Mouse (Mus musculus) bone marrow macrophage, adult 2 months (primary cell): Measurements from ENCODE around the gene Exoc5. TPM values are rescaled to one million over a fixed set of nuclear protein-coding genes. Genes with fewer than 3 reads are reported as not detected.
"Not testable (repeated sequence)": the region's sequence is repeated elsewhere in the genome, so short reads cannot be mapped to it uniquely, and the experiment has no call there.

Experiments
- H3K27ac ChIP-seq: 2 replicates; pipeline ENCODE4 v1.5.1; 2012; ENCODE audit warnings: low read depth, low read length; ENCODE audit not compliant: insufficient read depth
- H3K4me1 ChIP-seq: 2 replicates; pipeline ENCODE4 v1.6.1; 2012; ENCODE audit warnings: low read length; ENCODE audit not compliant: control insufficient read depth, insufficient read depth
- H3K4me3 ChIP-seq: 2 replicates; pipeline ENCODE4 v1.5.1; 2012; ENCODE audit warnings: mild to moderate bottlenecking, low read length, moderate library complexity; ENCODE audit not compliant: insufficient read depth
- CTCF ChIP-seq: IDR thresholded peaks from 2 replicates; pipeline ENCODE4 v1.5.1; 2012; ENCODE audit warnings: low read depth, mild to moderate bottlenecking, low read length, moderate library complexity
- POLR2A ChIP-seq: IDR thresholded peaks from 2 replicates; pipeline ENCODE4 v1.6.1; 2012; ENCODE audit warnings: mild to moderate bottlenecking, low read depth, low read length, borderline replicate concordance
- polyA plus RNA-seq: library from polyadenylated mRNA; stranded (reverse); fragments of >200 nt; gene quantifications from 2 replicates; pipeline ENCODE4 v1.2.4, GENCODE M21; 2012; ENCODE audit not compliant: missing spikeins, insufficient read depth, insufficient read length

Gene Exoc5
- 46.2 and 54.9 TPM in 2 replicates for polyA plus RNA-seq

DNA sequence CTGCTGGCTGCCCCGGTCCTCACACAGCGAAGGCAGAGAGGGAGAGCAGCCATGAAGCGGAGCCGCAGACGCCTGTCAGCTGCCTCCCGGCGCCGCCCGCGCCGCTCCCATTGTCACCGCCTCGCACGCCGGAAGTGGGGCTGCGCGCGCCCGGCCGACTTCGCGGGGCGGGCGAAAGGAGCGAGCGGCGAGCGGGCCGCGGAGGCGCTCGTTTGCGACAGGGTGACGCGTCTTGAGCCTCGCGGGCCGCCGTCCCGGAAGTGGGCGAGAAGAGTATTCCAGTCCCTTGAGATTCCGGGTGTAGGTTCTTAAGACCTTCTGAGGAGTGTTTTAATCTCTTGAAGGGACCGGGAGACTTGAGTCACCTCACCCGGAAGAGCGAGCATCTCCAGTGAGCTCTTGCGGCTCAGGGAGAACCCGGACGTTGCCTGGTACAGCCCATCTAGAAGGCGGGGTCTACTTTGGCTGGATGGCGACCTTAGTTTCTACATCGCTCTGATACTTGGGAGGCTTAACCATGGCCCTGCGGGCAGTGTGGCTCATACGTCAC lies at the start of gene Exoc5:
Gene Exoc5 (minus strand): TSS at position 380 of the 550 bp plus-strand sequence.
- H3K4me3 ChIP-seq: peak within 1 kb of the TSS; percentile 97
- TF ChIP-seq POLR2A (no peak), CTCF (no peak)
- peaks cover 11% of the 10 kb centered on the region; the same call in 1 of the 2 replicates for H3K4me1 ChIP-seq
- peak within 1 kb of the TSS; percentile 78 for H3K27ac ChIP-seq

DNA sequence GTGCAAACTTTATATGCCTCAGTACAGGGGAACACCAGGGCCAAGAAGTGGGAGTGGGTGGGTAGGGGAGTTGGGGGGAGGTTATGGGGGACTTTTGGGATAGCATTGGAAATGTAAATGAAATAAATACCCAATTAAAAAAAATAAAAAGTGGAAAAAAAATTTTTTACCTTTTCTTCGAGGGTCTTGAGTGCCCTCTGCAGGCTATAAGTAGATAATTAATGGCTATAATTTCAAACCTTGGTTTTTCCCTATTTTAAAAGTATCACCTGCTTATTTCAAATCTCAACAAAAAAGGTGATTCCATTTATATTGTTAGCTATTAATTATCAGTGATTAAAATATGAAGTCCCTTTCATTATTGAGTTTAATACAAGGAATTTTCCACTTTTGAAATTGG lies 25.3 kb upstream of the Exoc5 start:
- H3K27ac ChIP-seq, H3K4me1 ChIP-seq, H3K4me3 ChIP-seq: not testable (repeated sequence)

DNA sequence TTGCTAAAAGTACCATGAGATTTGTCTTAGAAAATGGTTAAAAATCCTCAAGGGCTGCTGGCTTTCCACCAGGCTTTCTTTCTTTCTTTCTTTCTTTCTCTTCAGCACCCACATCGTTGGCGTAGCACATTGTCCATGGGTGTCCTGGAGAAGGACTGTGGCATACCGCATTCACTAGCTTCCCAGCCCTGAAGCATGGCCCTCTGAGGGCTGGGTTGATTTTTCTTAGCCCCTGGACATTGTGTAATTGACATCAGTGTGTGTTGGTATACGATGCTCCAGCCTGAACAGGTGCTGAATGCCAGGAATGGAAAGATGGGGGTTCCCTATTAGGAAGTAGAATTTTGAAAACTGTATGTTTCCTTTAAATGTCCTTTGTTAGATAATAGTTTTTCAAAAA lies 24.8 kb upstream of the Exoc5 start:
- TF ChIP-seq CTCF (no peak), POLR2A (no peak)
- no peaks in the 10 kb centered on the region for H3K4me1 ChIP-seq
- H3K4me3 ChIP-seq: no peak overlapping the region
- no peak overlapping the region for H3K27ac ChIP-seq

DNA sequence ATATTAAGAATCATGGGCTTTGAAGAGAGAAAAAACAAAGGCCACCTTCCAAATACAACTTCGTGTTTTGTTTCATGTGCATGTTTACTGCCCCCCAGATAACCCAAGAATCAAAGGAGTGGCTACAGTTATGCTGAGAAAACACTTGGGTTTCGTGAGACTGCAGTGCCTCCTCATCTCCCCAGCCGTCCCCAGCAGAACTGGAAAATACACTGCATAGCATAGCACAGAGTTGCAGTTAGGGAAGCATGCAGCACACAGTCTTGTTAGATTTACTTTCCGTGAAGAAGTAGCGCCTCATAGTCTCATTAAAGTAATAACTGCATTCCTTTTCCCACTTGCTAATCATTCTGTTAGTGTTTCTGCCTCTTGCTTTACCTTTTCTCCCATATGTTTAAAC lies 23.6 kb upstream of the Exoc5 start:
- Histone ChIP-seq H3K4me1 (no peaks in the 10 kb centered on the region), H3K4me3 (no peak overlapping the region), H3K27ac (no peak overlapping the region)
- no peak for TF ChIP-seq CTCF
- TF ChIP-seq POLR2A: no peak

DNA sequence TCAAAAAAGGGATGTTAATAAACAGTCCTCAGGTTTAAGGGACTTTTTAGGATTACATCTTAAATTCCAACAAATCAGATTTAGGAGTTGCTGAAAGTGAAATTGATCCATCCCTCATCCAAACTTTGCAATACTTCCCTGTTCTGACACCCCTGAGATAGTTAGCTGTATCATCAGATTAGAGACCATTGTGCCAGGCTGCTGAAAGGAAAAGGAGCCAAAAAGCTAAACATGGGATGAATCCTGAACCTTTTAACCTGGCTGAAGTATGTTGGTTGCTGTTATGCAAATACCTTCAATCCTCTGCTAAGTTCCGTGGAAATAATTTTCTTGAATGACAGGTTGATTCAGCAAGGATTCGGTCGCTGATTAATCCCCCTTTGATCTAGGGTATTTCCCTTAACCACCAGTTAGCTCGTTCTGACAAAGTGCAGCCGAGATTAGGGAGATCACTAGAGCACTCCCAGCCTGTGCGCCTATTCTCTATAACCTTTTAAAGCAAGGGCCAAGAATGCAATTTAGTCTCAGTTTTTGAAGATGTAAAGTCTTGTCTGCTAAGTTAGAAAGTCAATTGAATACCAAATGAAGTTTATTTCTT lies 23.1 kb upstream of the Exoc5 start:
- no peaks in the 10 kb centered on the region for H3K4me1 ChIP-seq
- no peak overlapping the region for H3K27ac ChIP-seq
- H3K4me3 ChIP-seq: no peak overlapping the region
- TF ChIP-seq POLR2A (no peak), CTCF (no peak)

DNA sequence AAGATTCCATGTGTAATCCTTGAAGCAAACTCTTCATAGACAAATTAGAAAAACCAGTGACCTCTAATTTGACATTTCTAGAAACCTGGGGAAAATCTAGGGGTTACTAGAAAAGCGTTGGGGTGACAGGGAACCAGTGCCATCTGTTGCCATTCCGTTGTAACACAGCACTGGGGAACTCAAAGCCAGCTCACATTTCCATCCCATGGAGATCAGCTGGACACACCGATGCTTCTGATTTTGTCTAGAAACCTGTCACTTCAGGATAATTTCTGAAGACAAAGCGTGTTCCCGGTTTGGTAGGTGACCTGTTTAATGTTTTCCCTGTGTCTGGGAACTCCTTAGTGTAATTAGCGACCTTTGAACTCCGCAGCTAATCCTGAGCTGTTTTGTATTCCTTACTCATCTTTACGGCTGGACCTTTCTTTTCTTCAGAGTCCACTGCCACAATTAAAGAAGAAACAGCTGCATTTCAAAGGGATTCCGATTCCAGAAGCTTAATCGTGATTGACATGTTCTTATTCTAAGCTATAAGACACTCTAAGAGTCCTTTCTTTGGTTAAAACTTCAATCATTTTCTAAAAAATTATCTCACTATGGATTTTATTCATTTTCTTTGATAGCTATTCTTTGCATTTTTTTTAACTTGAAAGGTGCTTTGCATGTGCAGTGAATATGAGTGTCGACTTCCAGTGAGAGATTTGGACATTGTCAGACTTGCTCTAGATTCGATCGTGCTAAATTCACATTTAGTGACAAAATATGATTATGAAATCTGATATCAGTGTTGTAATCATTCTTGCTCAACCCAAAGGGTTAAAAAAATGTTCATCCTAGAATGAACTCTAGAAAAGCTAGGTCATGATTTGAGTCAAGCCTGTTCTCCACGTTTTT lies 21.9 kb upstream of the Exoc5 start:
- TF ChIP-seq POLR2A (no peak), CTCF (no peak)
- Histone ChIP-seq H3K27ac (no peak overlapping the region), H3K4me3 (no peak overlapping the region), H3K4me1 (no peaks in the 10 kb centered on the region)

DNA sequence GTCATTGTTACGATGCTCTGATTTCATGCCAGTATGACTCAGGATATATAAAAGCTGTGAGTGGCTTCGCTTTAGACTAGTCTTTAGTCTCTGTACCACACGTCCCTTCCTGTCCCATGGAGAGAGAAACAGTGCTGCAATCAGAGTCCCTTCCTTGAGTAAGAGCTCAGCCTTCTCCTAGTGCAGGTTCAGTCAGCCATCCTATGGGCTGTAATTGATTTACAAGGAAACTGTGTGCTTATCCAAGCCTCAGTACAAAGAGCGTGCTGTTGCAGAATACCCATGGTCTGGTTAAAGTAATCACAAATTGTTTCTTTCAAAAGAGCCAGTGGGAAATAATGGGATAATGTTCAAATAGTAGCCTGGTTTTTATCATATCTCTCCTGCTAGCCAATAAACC lies 20.1 kb upstream of the Exoc5 start:
- no peak overlapping the region for H3K4me3 ChIP-seq
- H3K4me1 ChIP-seq: no peaks in the 10 kb centered on the region
- no peak overlapping the region for H3K27ac ChIP-seq
- no peak for TF ChIP-seq CTCF
- no peak for TF ChIP-seq POLR2A

DNA sequence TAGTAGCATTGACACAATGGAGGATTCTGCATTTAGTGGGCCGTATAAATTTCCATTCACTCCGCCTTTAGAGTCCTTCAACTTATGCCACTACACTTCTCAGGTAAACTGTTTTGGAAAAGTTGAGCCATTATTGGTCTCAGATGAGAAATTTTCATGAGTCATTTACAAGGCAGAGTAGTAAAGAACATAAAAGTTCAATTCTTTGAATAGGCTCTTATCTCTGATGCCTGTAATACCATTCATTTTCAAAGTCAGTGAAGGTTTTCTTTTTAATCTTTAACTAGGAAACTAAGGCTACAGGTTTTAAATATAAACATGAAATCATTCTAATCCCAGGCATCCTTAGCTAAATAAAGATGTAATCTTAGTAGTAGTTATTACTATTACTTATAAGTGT lies 12.4 kb upstream of the Exoc5 start:
- Histone ChIP-seq H3K4me1 (no peaks in the 10 kb centered on the region), H3K27ac (no peak overlapping the region), H3K4me3 (no peak overlapping the region)
- TF ChIP-seq POLR2A: no peak
- TF ChIP-seq CTCF: no peak

DNA sequence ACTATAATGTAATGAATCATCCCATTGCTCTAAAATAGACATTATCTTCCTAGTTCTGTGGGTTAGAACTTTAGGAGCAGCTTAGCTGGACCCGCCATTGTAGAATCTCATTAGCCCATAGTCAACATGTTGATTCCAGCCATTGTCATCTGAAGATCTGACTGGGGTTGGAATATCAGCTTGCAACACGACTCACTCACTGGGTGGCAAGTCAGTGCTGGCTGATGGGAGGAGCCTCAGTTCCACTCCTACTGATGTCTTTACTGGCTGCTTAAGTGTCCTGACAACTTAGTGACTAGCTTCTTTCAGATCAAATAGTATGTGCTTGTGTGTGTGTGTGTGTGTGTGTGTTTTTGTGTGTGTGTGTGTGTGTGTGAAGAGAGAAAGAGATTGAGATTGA lies 7.9 kb upstream of the Exoc5 start:
- no peak overlapping the region for H3K4me3 ChIP-seq
- H3K4me1 ChIP-seq: no peaks in the 10 kb centered on the region
- TF ChIP-seq CTCF (no peak), POLR2A (no peak)
- no peak overlapping the region for H3K27ac ChIP-seq

DNA sequence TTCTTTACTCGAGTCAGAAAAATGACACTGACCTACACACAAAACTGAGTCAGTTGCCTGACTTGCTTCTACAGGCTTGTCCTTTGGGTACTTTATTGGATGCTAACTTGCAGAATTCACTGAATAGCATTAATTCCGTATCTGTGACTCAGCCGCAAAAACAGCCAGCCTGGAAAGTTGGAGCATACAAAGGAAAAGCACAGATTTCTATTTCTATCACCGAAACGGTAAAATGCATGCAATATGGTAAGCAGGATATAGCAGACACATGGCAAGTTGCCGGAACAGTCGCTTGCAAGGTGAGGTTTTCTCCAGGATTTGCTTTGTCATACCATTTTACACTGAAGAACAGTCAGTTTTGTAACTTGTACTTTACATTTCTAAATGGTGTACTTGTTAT lies 7.4 kb upstream of the Exoc5 start:
- TF ChIP-seq CTCF (no peak), POLR2A (no peak)
- no peaks in the 10 kb centered on the region for H3K4me1 ChIP-seq
- no peak overlapping the region for H3K4me3 ChIP-seq
- H3K27ac ChIP-seq: no peak overlapping the region
